Mouse (Mus musculus): ENCODE measurements around the gene Tmem53.

GRCm38 (mm10) chr4:117251801-117252316 lies at the start of gene Tmem53, which contains the start of gene Armh1:
- TF ChIP-seq CTCF (IDR thresholded peaks at IDR 0.05; ENCODE audit: extremely low read depth, insufficient read length, insufficient replicate concordance, low read depth, low read length) (no peak), POLR2A (IDR thresholded peaks at IDR 0.05; ENCODE audit: low read depth, low read length) (no peak)
